Mouse (Mus musculus): Measurements from ENCODE around the gene Nkx2-3.

Nkx2-3 gene

DNA sequence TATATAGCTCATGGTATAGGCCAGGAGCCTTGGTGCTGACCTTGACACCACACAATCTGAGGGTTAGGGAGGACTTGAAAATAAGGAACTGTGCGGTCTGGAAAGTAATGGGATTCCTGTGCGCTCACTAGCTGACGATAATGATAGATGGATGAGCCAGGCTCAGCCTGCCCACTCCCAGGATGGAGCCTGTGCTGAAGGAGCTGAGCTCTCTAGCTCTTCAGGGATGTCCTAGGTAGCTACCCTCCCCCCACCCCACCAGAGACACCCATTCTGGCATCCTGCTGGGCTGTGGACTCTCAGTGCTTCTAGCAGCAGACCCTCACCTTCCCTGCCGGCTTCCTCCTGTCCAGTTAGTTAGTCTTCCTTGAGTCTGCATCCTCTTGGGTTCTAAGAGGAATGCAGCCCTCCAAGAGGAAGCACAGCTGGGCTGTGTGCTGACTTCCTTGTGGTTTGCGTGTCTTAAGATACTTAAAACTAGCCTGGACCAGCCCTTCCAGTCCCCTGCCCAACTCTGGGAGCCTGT lies 6.4 kb downstream of the Nkx2-3 start:
- peak; percentile 20 for DNase-seq (ENCODE audit: low spot score)

DNA sequence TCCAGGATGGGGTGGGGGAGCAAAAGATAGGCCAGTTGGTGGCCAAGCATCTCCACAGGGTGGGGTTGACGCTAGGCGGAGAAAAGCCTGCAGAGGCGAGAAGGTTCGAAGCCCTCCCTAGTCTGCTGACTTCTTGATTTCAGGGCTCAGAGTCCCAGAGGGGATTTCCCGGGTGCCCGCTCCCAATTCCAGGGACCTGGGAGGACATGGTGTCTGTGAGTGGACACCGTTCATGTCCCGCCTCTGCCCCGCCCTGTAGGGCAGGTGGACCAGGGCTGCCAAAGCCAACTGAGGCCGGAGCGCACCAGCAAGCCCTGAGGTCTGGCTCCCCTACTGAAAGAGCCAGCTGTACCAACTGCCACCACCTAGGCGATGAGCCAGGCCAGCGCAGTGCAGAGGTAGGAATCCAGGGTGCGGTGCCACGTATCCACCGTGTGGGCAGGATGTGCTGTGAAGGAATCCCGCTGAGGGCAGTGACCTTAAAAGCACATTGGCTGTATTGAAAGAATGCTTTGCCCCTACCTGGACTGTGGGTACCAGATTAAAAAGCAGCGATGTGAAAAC lies 7.9 kb downstream of the Nkx2-3 start:
- DNase-seq (ENCODE audit: low spot score) = no peak

DNA sequence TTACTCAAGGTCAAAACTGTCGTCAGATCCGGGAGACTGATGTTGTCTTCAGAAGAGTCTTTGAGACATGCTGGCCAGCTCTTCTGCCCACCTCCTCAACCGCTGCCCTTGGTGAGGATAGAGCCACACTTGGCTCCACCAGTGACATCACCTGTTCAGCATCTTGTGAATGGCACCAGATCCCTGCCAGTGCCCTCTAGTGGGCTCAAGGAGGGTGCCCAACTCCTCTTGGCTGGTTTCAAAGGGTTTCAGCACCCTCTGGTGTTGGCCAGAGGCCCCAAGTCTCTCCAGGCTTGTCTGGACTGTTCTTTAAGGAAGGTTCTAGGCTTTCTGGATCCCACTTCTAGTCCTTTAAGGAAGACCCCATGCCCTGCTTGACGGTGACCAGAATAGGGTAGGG lies 11.8 kb downstream of the Nkx2-3 start:
- peak; percentile 53 for DNase-seq (ENCODE audit: low spot score)

DNA sequence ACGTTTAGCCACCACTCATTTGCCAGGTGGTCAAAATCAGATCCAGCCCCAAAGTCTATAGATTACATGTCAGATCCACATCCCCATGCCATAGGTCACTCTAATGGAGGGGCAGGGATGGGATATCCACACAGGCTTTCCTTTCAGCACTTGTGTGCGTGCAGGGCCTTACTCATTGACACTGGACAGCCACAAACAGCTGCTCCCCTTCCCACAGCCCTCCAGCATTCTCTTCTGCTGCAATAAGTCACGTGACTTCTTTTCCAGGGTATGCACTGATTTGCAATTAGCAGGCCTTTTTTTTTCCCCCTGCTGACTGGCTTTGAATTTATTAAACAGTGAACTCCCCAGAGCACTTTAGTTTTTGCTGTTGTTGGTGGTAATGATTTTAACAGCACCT lies 14.0 kb downstream of the Nkx2-3 start:
- peak; percentile 41 for DNase-seq (ENCODE audit: low spot score)

DNA sequence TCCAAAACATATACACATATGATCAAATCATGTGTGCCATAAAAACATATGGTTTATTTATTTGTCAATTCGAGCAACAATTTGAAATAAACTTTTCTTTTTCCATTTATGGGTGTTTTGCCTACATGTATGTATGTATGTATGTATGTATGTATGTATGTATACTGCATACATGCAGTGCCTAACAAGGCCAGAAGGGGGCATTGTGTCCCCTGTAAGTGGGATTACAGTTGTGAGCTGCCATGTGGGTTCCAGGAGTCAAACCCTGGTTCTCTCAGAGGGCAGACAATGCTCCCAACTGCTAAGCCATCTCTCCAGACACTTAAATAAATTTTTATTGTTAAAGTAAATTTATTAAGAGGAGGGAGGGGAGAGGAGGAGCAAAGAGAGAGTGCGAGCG lies 15.2 kb downstream of the Nkx2-3 start:
- DNase-seq (ENCODE audit: low spot score) = no peak

DNA sequence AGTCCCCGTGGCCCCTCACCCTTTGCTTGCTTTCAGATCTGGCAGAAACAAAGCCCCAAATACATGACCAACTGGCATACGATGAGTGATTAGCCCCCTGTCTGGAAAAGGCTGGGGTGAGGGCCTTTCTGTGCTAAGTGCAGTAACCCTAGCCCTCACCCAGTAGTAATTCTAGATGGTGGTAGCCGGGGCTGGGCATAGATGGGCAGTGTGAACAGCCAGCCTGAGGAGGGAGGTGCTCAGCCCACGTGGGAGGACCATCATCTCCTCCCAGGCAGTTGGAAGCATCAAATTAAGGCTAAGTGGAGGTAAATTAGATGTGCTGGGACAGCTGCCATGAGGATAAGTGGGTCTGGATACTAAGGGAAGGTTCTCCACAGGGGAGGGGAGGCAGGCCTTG lies 17.0 kb downstream of the Nkx2-3 start:
- no peak for DNase-seq (ENCODE audit: low spot score)

DNA sequence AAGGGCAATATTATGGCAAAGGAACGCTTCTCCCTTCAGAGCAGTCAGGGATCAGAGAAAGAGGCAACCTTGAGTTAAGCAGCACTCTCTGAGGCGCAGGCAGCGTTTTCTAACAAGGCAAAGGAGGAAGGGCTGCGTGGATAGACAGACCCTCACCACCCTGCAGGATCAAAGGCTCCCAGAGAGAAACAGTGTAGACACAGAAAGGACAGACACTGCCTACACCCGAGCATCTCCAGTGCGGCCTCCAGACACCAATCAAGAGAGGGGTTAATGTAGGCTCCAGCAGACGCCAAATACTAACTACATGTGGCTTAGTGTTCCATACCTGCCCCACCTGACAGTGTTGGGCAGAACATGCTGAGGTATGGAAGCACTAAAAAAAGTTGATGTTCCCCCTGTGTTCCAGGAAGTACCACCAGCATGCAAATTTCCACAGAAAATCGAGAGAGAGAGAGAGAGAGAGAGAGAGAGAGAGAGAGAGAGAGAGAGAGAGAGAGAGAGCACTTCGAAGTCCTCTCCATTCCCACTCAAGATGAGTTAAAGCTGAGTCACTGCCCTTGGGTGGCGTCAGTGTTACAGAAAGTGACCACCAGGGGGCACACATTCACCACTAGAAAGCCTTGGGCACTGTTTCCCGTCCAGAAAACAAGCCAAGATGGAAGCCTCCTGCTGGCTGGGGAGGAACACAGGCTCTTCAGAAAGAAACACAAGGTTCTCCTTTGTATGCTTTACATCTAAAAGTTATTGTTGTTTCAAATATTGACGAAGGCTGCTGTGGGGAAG lies 18.5 kb downstream of the Nkx2-3 start:
- DNase-seq (ENCODE audit: low spot score) = peak; percentile 96

DNA sequence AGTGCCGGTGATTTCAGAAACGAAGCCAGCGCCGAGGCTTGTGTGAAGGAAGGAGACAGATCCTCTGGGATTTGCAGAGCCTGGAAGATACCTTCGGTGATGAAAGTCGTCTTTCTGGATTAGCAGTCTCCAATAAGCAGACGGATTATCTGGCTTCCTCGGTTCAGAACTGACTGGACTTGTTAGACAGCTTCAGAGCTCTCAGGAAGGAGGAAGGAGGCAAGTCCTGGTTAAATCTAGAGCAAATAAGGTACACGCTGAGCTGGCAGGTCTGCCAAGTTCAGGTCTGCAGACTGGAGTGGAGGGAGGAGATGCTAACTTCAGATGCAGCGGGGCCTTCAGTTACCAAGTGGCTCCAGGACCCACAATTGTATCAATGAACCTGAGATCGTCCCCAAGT lies 29.7 kb downstream of the Nkx2-3 start:
- DNase-seq (ENCODE audit: low spot score) = no peak

DNA sequence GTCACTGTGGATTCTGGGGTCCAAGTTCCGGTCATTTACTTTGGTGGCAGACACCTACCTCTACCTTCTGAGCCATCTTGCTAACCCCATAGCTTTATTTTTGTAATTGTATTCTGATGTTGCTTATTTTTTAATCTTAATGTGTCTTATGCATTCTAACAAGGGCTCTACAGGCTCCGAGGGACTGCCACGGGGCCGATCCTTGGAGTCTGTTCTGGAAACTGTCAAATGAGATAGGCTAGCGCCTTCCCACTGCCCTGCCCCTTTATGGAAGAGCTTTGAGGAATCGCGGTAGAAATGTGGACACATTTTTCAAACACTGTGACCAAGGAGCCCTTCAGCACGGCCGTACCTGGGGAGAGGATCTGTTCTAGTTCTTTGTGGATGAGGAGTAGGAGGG lies 30.7 kb downstream of the Nkx2-3 start:
- DNase-seq (ENCODE audit: low spot score) = no peak

DNA sequence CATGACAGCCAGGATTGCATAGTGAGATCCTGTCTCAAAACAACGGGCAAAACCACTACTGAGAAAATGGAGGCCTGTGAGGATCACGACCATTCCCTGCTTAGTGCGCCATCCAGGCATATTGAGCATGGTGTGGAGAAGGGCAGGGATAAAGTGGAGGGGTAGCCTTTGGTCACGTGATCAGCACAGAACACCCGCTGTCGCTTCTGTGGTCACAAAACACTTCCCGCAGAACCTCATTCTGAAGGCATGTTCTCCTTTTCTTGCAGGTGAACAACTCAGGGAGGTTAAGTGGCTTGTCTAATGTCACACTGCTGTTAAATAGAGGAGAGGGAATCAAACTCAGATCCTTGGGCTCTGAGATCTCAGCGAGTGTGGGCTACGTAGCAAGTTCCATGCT lies 33.4 kb downstream of the Nkx2-3 start:
- no peak for DNase-seq (ENCODE audit: low spot score)

DNA sequence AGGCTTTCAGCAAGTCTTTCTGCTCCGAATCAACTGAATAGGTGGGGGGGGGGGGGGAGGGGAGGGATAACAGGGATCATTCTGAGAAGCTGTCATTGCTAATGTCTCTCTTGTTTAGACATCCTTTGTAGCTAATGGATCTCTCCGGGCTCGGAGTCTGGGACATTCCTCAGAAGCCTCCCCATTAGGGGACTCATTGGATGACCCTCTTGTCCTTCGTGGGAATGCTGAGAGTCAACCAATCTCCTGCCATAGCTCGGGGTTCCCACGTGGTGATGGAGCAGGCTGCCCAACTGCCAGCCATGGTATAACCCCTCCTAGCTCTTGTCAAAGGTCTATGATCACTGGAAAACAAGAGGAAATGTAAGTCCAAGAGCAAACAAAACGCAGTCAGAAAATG lies 34.7 kb downstream of the Nkx2-3 start:
- DNase-seq (ENCODE audit: low spot score) = no peak

DNA sequence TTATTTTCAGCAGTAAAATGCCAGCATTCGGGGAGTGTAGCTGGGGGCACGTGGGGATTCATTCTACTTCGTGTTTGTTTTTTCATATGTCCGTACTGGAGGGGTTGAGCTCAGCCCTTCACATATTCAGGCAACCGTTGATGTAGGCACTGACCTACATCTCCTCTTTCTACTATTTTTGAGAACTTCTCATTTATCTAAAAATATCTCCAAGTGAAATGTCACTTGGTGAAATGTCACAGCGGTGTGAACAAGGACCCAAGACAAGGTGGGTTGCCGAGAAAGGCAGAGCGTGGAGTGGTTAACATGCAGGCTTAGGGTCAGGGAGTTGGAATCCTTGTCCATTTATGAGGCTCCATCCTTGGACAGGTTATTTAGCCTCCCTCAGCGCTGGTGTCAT lies 35.1 kb downstream of the Nkx2-3 start:
- DNase-seq (ENCODE audit: low spot score) = no peak

DNA sequence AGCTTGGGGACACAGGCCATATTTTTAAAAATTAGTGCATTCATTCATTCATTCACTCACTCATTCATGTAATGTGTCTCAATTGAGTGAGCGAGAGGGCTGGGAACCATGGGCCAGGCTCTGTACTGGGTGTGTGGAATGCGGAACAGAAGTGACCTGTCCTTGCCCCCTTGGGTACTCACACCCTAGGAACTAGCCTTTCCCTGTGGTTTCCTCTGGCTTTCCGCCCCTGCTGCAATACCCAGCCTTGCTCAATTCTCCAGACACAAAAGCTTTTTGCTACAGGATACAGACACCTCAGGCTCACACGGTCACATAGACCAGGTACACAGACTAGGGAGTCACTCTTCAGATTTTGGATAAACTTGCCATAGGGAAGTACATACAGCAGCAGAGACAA lies 36.2 kb downstream of the Nkx2-3 start:
- no peak for DNase-seq (ENCODE audit: low spot score)

DNA sequence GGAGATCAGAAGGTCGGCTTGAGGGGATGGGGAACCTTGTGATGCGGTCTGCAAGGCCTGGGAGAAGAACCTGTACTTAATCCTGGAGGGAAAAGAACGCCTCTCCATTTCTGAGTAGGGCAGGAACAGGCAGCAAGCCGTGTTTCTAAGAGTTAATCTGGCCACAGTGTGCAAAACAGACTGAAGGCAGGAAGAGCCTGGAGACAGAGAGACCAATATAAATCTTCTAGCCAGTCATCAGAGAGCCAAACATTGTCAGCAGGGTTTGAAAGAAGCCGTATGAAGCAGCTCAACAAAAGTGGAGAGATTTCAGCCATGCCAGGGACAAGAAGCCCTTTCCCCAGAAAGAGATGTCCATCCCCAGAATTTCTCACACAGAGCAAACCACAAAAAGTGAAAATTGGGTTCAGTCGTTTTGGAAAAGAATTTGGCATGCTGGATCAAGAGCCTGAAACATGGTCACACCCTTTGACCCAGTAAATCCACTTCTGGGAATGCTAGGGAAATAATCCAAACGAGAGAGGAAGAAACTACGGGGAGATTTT lies 39.2 kb downstream of the Nkx2-3 start:
- DNase-seq (ENCODE audit: low spot score) = no peak

DNA sequence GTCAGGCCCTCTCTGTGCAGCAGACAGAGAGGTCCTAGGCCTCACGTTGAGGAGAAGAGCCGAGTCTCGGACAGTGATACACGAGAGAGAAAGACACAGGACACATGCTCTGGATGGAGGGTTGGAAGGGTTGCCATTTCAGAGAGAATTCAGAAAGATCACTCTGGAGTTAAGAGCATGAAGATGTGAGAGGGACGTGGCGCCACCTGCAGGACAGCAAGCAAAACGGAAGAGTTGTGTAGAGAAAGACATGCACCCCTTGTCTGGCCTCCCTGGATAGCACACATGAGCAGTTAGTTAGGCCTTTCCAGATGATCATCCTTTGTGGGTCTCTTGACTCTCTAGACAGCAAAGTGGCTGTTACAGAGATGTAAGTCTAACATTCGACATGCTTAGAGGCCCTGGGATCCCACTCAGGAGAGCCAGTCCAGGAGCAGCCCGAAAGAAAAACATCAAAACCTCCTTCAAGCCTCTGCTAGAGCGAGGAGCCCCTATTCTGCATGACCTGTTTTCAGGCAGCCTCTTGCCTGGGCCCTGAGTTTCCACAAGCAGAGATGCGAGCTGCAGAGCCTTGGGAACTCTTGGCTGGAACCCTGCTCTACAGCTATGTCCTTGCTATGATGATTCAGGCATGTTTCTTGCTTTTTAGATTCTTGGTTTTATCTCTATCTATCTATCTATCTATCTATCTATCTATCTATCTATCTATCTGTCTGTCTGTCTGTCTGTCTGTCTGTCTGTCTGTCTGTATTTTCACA lies 43.8 kb downstream of the Nkx2-3 start:
- peak; percentile 84 for DNase-seq (ENCODE audit: low spot score)

DNA sequence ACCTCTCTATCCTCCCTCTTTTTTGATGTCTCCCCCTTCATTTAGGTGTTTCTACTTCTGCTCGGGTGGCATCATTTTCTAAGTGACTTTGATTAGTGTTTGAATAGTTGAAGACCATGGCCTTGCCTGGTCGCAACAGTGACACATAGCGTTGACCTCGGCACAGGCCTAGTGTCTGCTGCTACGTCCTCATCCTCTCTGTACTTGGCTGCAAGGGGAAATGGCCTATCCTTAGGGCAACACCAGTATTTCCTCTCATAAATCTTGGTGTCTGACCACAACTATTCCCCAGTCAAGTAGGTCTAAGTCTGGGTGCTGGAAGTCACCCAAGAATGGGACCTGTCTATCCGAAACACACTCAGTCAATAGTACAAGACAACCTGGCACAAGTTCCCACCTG lies 47.5 kb downstream of the Nkx2-3 start:
- DNase-seq (ENCODE audit: low spot score) = no peak

DNA sequence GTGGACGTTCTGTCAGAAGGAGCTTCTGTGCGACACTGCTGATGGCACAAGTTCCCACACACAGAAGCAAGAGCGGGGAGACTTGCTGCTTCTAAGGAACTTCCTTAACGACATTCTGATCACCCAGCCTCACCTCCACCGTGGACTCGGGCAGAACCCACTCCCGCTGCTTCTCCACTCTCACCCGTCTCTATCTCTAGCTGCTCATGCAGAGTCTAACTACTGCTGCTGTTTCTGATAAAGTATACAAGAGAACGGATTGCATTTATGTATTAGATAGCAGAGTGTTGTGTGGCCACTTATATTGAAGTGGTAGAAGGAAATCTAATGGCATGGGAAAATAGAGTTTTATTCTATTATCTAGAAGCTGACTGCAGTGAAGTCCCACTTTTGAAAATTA lies 48.6 kb downstream of the Nkx2-3 start:
- DNase-seq (ENCODE audit: low spot score) = no peak

DNA sequence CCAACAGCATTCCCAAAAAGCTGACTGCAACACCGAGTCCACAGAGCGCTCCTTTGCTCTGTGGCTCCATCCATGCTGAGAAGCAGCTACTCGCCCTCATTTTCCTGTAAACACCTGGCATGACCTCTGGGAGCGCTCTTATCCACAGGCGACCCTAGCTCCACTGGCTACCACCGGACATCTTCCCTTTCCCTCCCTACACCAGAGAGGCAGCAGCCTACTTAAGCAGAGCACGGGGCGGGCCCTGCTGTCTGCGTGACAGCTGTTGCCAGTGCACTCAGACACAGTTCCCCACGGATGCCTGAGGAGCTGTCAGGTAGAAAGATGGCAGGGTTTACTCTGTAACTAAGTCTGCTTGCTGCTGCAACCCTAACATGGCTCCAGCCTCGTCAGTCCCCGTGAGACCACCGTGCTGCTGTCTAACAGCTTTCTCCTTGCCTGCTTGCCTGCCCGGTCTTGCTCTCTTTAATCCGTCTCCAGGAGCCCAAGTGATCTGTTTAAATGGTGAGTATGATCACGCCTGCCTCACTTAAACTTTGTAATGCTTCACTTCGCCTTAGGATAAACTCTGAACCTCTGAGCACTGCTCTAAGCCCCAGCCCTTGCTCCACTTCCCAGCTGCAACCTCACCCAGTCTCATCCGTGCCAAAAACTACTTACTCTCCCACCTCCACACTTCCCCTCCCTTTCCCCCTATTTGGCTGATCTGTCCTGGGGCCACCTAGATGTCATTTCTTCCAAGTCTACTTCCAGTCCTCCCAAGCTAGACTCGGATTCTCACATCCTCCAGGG lies 50.2 kb downstream of the Nkx2-3 start:
- DNase-seq (ENCODE audit: low spot score) = peak; percentile 76

DNA sequence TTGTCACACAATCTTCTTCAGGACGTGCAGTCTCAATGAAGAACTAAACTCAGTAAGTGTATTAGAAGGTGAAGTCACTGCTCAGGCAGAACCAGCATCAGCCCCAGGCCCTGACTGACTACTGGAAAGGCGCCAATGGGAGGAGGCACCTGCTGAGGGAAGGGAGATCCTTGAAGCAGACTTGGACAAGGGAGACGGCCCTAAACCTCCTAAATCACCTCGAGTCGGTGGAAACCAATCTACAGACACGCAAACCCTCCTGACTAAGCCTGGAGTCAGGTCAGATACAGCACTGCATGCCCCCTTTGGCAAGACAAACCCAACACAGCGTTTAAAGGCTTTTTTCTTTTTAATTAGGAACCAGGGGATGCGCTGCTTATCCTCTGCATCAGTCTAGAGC lies 51.3 kb downstream of the Nkx2-3 start:
- DNase-seq (ENCODE audit: low spot score) = no peak
